Mouse (Mus musculus) kidney, embryonic 16.5 days (tissue): ENCODE measurements around the gene Kif5c. TPM values are rescaled to one million over a fixed set of nuclear protein-coding genes. Genes with fewer than 3 reads are reported as not detected.

Source experiments
- ATAC-seq: fragments of 200-750 bp; cut with Nextera tagmentation; 2 replicates; pipeline ENCODE4 v1.8.0; 2017; ENCODE audit warnings: moderate TSS enrichment; ENCODE audit not compliant: low FRiP score, low TSS enrichment
- H3K27ac ChIP-seq: fragments of 300-500 bp; sonication (generic); 2 replicates; pipeline ENCODE4 v1.5.1; 2014; ENCODE audit warnings: low read length
- H3K27me3 ChIP-seq: fragments of 300-500 bp; sonication (generic); 2 replicates; pipeline ENCODE4 v1.6.1; 2014; ENCODE audit warnings: low read length, control low read depth, mixed read lengths; ENCODE audit not compliant: insufficient read depth
- H3K36me3 ChIP-seq: fragments of 300-500 bp; sonication (generic); 2 replicates; pipeline ENCODE4 v1.6.1; 2014; ENCODE audit warnings: low read length, control low read depth, mixed read lengths; ENCODE audit not compliant: insufficient read depth
- H3K4me1 ChIP-seq: fragments of 300-500 bp; sonication (generic); 2 replicates; pipeline ENCODE4 v1.6.1; 2014; ENCODE audit warnings: low read length, control low read depth, mixed read lengths; ENCODE audit not compliant: insufficient read depth
- H3K4me2 ChIP-seq: fragments of 300-500 bp; sonication (generic); replicated peaks from 2 replicates; pipeline ENCODE4 v1.6.1; 2014; ENCODE audit warnings: low read depth, low read length
- H3K4me3 ChIP-seq: fragments of 300-500 bp; sonication (generic); 2 replicates; pipeline ENCODE4 v1.5.1; 2014; ENCODE audit warnings: mild to moderate bottlenecking, low read length
- H3K9ac ChIP-seq: fragments of 300-500 bp; sonication (generic); replicated peaks from 2 replicates; pipeline ENCODE4 v1.6.1; 2014; ENCODE audit warnings: low read length
- H3K9me3 ChIP-seq: fragments of 300-500 bp; sonication (generic); 2 replicates; pipeline ENCODE4 v1.6.1; 2016; ENCODE audit warnings: low read length, control low read depth
- WGBS: fragments of 180-500 bp; shearing (Covaris S2); extraction: QIAGEN DNeasy Blood & Tissue Kit; methylation state at CpG from one replicate; pipeline ENCODE4 v1.1.7; 2014; 5-methylcytosine and 5-hydroxymethylcytosine counted together
- polyA plus RNA-seq: library from polyadenylated mRNA; unstranded; fragments of >200 nt; fragmentation: Nextera tagmentation; extraction: Ambion mirVana; gene quantifications from 2 replicates; pipeline ENCODE4 v1.2.1, GENCODE M21; 2015

Gene Kif5c
- polyA plus RNA-seq, 1 experiment from 2014 or later: 5.0 TPM

GRCm38 (mm10) chr2:49647591-49647990, 28.5 kb downstream of the Kif5c start:
- H3K9ac ChIP-seq: no peak overlapping the region
- 87% methylated on average over 6 of the region's 6 CpGs for WGBS
- H3K4me2 ChIP-seq: no peak overlapping the region
- no peak overlapping the region for H3K27ac ChIP-seq
- H3K4me1 ChIP-seq: no peaks in the 10 kb centered on the region
- H3K27me3 ChIP-seq: no peaks in the 10 kb centered on the region
- H3K9me3 ChIP-seq: no peaks in the 10 kb centered on the region
- no peak overlapping the region for H3K4me3 ChIP-seq
- ATAC-seq: no peak
- no peaks in the 10 kb centered on the region for H3K36me3 ChIP-seq

GRCm38 (mm10) chr2:49648344-49648743, 29.2 kb downstream of the Kif5c start:
- H3K4me1 ChIP-seq: no peaks in the 10 kb centered on the region
- H3K27me3 ChIP-seq: no peaks in the 10 kb centered on the region
- H3K4me2 ChIP-seq: no peak overlapping the region
- 35% methylated on average over 9 of the region's 9 CpGs for WGBS
- H3K36me3 ChIP-seq: no peaks in the 10 kb centered on the region
- no peaks in the 10 kb centered on the region for H3K9me3 ChIP-seq
- no peak overlapping the region for H3K9ac ChIP-seq
- ATAC-seq: no peak
- H3K4me3 ChIP-seq: no peak overlapping the region
- H3K27ac ChIP-seq: no peak overlapping the region

- Histone ChIP-seq H3K27ac (no peak overlapping the region), H3K4me3 (no peak overlapping the region), H3K36me3 (no peaks in the 10 kb centered on the region), H3K9me3 (no peaks in the 10 kb centered on the region), H3K27me3 (no peaks in the 10 kb centered on the region), H3K9ac (no peak overlapping the region), H3K4me1 (no peaks in the 10 kb centered on the region), H3K4me2 (no peak overlapping the region)
- no peak for ATAC-seq
- 86% methylated on average over 6 of the region's 6 CpGs for WGBS
Observed at GRCm38 (mm10) chr2:49648806-49649205, 29.7 kb downstream of the Kif5c start.

GRCm38 (mm10) chr2:49649211-49649610, 30.1 kb downstream of the Kif5c start:
- no peaks in the 10 kb centered on the region for H3K4me1 ChIP-seq
- no peak for ATAC-seq
- no peak overlapping the region for H3K4me2 ChIP-seq
- H3K9me3 ChIP-seq: no peaks in the 10 kb centered on the region
- H3K36me3 ChIP-seq: no peaks in the 10 kb centered on the region
- WGBS: 82% methylated on average over 10 of the region's 10 CpGs
- no peak overlapping the region for H3K27ac ChIP-seq
- no peak overlapping the region for H3K9ac ChIP-seq
- H3K4me3 ChIP-seq: no peak overlapping the region
- H3K27me3 ChIP-seq: no peaks in the 10 kb centered on the region

- Histone ChIP-seq H3K4me1 (no peaks in the 10 kb centered on the region), H3K9ac (no peak overlapping the region), H3K4me2 (no peak overlapping the region), H3K9me3 (no peaks in the 10 kb centered on the region), H3K36me3 (no peaks in the 10 kb centered on the region), H3K27me3 (no peaks in the 10 kb centered on the region), H3K4me3 (no peak overlapping the region), H3K27ac (no peak overlapping the region)
- ATAC-seq: no peak
- WGBS: 94% methylated on average over 1 of the region's 1 CpGs
Observed at GRCm38 (mm10) chr2:49651737-49652136, 32.6 kb downstream of the Kif5c start.

- 79% methylated on average over 10 of the region's 10 CpGs for WGBS
Observed at GRCm38 (mm10) chr2:49654606-49655005, 35.5 kb downstream of the Kif5c start.

GRCm38 (mm10) chr2:49655195-49655873, 36.2 kb downstream of the Kif5c start:
- 74% methylated on average over 11 of the region's 11 CpGs for WGBS

More at GRCm38 (mm10) chr2:49654606-49655005, 35.5 kb downstream of the Kif5c start:
- H3K4me3 ChIP-seq: no peak overlapping the region
- no peaks in the 10 kb centered on the region for H3K9me3 ChIP-seq
- no peak overlapping the region for H3K9ac ChIP-seq
- peaks cover 8% of the 10 kb centered on the region; the same call in 1 of the 2 replicates for H3K4me1 ChIP-seq
- no peak for ATAC-seq
- H3K36me3 ChIP-seq: no peaks in the 10 kb centered on the region
- H3K4me2 ChIP-seq: no peak overlapping the region
- no peaks in the 10 kb centered on the region for H3K27me3 ChIP-seq
- H3K27ac ChIP-seq: no peak overlapping the region

GRCm38 (mm10) chr2:49655874-49656195, 36.7 kb downstream of the Kif5c start:
- no peaks in the 10 kb centered on the region for H3K9me3 ChIP-seq
- H3K4me2 ChIP-seq: no peak overlapping the region
- ATAC-seq: no peak
- H3K36me3 ChIP-seq: no peaks in the 10 kb centered on the region
- no peaks in the 10 kb centered on the region for H3K27me3 ChIP-seq
- H3K27ac ChIP-seq: no peak overlapping the region
- H3K4me3 ChIP-seq: no peak overlapping the region
- 76% methylated on average over 3 of the region's 3 CpGs for WGBS
- peaks cover 11% of the 10 kb centered on the region; the same call in 1 of the 2 replicates for H3K4me1 ChIP-seq
- no peak overlapping the region for H3K9ac ChIP-seq

More at GRCm38 (mm10) chr2:49655195-49655873, 36.2 kb downstream of the Kif5c start:
- Histone ChIP-seq H3K9ac (no peak overlapping the region), H3K36me3 (no peaks in the 10 kb centered on the region), H3K27me3 (no peaks in the 10 kb centered on the region), H3K4me1 (peaks cover 11% of the 10 kb centered on the region; the same call in 1 of the 2 replicates), H3K4me2 (no peak overlapping the region), H3K9me3 (no peaks in the 10 kb centered on the region), H3K27ac (no peak overlapping the region), H3K4me3 (no peak overlapping the region)
- no peak for ATAC-seq

- Histone ChIP-seq H3K9me3 (no peaks in the 10 kb centered on the region), H3K4me2 (no peak overlapping the region), H3K4me3 (no peak overlapping the region), H3K27me3 (no peaks in the 10 kb centered on the region), H3K36me3 (no peaks in the 10 kb centered on the region), H3K27ac (no peak overlapping the region), H3K4me1 (peaks cover 11% of the 10 kb centered on the region; the same call in 1 of the 2 replicates), H3K9ac (no peak overlapping the region)
- ATAC-seq: no peak
- 83% methylated on average over 2 of the region's 2 CpGs for WGBS
Observed at GRCm38 (mm10) chr2:49656988-49657387, 37.9 kb downstream of the Kif5c start.

- H3K36me3 ChIP-seq: no peaks in the 10 kb centered on the region
- peaks cover 11% of the 10 kb centered on the region; the same call in 1 of the 2 replicates for H3K4me1 ChIP-seq
- no peaks in the 10 kb centered on the region for H3K27me3 ChIP-seq
- no peak overlapping the region for H3K27ac ChIP-seq
- no peaks in the 10 kb centered on the region for H3K9me3 ChIP-seq
- H3K4me2 ChIP-seq: no peak overlapping the region
- no peak for ATAC-seq
- 90% methylated on average over 3 of the region's 3 CpGs for WGBS
- H3K9ac ChIP-seq: no peak overlapping the region
- no peak overlapping the region for H3K4me3 ChIP-seq
Observed at GRCm38 (mm10) chr2:49657666-49658065, 38.6 kb downstream of the Kif5c start.
